Mouse (Mus musculus): ENCODE results near the gene Cep95. TPM values are rescaled to one million over a fixed set of nuclear protein-coding genes. Genes with fewer than 3 reads are reported as not detected.

Cep95 gene
- polyA plus RNA-seq, 1 experiment, result 1.0 TPM

DNA sequence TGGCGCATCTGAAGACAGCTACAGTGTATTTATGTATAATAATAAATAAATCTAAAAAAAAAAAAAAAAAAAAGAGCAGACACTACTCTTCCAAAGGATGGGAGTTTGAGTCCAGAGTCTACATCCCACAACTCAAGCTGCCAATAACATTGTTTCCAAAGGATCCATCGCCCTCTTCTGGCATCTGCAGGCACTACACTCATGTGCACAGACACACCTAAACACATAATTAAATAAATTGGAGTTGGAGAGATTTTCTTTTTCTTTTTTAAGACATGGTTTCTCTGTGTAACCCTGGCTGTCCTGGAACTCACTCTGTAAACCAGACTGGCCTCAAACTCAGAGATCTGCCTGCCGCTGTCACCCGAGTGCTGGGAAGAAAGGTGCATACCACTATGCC is 21.5 kb upstream of the Cep95 start:
- TF ChIP-seq GATA1 (IDR thresholded peaks at IDR 0.05; ENCODE audit: low read length), result no peak

DNA sequence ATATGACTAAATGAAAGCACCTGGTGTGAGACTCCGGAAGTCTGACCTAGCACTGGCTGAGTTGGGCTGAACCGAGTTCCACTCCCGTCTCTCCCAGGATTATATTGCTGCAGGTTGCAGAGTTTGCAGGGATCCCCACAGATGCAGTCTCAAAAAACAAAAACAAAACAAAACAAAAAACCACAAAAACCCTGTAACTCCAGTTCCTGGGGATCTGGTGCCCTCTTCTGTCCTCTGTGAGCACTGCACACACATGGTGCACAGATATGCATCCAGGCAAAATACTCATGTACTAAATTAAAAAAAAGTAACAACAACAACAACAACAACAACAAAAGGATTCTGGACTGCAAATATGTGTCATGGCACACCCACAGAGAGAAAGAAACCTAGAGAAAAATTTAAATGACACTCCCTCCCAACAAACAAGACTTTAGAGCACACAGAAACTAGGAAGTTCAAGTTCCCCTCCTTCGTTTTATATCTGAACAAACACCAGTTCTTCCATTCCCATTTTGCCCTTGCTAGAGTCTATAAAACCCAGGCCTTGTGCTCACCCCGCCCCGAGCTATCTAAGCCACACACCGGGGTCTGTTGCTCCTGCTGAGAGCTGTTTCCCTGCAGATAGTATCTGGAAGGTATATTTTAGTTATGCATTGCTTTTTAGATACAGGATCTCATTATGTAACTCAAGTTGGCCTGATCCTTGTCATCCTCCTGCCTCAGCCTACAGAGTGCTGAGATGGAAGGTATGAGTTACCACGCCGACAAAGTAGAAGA is 18.7 kb upstream of the Cep95 start:
- no peak for TF ChIP-seq GATA1 (IDR thresholded peaks at IDR 0.05; ENCODE audit: low read length)

DNA sequence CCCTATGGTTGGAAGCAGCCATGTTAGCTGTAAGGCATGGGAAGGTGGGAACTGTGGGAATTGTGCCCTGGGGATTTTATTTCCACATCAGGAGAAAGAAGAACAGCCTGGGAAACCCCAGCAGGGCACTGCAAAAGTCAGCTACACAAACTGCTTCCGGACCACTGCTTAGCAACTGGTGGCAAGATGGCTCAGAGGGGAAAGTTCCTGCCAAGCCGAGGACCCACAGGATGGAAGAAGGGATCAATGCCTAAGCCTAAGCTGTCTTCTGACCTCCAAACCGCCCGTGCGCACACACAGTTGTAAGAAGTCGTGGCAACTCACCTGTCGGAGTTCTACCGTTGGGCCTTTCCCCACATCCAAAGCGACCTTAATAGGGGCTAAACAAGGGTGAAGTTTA is 16.0 kb upstream of the Cep95 start:
- TF ChIP-seq GATA1 (IDR thresholded peaks at IDR 0.05; ENCODE audit: low read length), result no peak

DNA sequence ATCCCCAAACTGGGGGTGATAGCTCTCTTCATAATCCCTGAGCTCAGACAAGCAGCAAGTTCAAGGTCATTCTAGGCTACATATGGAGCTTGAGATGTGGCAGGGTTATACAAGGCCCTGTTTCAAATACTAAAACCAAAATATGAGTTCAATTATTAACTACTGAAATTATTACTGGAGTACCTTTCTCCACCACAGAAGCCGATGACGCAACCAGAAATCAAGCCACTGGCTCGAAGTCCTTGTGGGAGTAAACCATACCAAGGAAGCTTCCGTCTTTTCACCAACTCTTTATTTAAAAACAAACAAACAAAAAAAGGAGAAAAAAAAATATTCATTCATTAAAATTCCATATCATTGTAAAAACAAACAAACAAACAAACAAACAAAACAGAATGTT is 12.1 kb upstream of the Cep95 start:
- TF ChIP-seq GATA1 (IDR thresholded peaks at IDR 0.05; ENCODE audit: low read length), result no peak

DNA sequence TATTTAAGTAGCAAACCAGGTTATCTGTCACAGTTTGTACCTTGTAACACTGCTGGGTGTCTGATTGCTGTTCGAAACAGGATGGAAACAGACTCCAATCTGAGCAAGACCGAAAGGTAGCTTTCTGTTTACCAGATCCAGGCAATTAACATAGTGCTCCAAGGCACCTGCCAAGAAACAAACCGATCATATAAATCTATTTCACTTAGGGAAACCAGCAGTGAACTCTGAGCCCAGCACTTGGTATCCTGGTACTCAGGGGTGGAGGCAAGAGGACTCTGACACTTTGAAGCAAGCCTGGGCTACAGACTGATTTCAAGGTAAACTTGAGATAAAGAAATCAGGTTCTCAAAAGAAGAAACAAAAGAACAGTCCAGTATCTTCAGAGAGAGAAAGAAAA is 11.7 kb upstream of the Cep95 start:
- TF ChIP-seq GATA1 (IDR thresholded peaks at IDR 0.05; ENCODE audit: low read length), result no peak

DNA sequence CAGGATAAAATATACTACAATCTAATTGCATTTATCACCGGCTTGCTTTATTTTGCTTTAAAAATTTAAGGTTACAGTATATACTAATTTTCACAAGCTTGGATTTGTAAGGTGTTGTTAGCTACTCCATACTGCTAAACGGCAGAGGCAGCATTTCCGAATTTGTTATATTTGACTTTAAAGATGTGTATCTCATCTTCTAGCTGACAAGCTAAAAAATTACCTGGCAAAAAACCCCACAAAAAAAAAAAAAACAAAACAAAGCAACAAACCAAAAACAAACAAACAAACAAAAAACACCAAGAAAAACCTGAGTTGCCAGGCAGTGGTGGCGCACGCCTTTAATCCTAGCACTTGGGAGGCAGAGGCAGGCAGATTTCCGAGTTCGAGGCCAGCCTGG is 10.9 kb upstream of the Cep95 start:
- TF ChIP-seq GATA1 (IDR thresholded peaks at IDR 0.05; ENCODE audit: low read length), result no peak

DNA sequence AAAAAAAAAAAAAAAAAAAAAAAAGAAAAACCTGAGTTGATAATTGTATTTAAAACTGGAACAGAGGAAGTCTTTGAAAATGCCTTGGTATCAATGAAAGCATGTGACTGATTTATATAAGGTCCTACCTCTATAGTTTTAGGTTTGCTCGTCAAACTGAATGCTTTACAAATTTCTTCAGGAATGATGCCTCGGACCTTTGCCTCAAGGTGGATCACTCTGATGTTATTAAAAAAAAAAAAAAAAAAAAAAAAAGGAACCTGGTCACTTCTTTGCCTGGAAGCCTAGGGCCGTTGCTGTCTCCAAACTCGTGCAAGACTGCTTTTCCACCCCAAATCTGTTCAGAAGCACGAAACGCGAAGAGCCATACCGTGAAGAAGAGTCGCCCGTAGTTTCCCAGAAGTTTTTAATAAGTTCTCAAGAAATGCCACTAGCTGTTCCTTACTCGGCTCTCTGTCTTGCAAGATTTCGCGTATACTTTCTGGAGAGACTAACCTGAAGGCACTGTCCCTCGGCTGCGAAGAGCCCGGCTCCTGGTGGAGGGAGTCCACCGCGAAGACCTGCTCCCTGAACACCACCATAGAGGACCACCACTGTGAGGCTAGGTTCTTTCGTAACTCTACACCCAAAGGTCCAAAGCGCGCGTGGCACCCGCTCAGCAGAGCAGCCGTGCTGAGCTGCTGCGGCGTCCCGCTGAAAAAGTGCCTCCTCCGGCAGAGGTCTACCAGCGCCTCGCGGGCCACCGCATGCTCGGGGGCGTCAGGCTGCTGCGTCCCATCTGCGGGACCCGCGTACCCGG is 10.3 kb upstream of the Cep95 start:
- no peak for TF ChIP-seq GATA1 (IDR thresholded peaks at IDR 0.05; ENCODE audit: low read length)

DNA sequence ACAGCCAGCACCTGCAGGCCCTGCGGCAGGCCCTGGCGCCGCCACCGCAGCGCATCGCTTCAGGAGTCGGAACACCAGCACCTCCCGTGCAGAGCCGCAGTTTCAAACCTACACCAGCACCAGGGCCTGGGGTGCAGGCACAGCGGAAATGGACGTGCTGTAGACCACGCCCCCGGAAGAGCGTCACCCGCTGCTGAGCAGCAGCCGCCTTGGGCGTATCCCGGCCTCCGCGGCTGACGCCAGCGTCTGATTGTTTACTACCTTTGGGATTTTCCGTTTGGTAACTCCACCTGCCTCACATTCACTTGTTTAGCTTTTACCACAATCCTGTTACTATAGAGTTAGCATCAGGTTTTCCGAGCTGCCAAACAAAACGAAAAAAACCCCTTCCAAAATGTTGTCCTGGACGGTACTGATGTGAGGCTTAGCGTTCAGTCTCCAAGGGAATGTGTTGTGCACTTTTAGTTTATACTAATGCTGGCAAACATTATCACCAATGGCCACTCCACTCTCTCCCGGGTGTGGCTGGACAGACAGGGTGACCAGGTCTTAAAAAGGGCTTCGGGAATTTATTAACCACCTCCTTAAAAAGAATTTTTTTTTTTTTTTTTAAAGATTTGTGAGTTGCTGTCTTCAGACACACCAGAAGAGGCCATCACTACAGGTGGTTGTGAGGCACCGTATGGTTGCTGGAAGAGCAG is 9.5 kb upstream of the Cep95 start, which contains the start of gene Polg2:
Gene Polg2, minus strand, starts transcription at position 150 of the 701 bp plus-strand sequence.
- no peak for TF ChIP-seq GATA1 (IDR thresholded peaks at IDR 0.05; ENCODE audit: low read length)

DNA sequence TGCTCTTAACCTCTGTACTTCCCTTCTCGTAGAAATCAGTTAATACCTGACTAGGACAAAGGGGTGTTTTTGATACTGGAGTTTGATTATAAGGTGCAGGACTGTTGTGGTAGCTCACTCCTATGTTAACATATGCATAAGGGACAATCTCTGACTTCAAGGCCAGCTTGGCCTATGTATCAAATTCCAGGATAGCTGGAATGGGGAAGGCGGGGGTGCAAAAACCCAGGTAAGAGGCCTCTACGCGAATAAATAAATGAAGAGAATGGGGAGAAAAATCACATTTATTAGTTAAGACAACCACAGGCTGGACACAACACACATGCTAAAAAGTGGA is 9.0 kb upstream of the Cep95 start:
- no peak for TF ChIP-seq GATA1 (IDR thresholded peaks at IDR 0.05; ENCODE audit: low read length)

DNA sequence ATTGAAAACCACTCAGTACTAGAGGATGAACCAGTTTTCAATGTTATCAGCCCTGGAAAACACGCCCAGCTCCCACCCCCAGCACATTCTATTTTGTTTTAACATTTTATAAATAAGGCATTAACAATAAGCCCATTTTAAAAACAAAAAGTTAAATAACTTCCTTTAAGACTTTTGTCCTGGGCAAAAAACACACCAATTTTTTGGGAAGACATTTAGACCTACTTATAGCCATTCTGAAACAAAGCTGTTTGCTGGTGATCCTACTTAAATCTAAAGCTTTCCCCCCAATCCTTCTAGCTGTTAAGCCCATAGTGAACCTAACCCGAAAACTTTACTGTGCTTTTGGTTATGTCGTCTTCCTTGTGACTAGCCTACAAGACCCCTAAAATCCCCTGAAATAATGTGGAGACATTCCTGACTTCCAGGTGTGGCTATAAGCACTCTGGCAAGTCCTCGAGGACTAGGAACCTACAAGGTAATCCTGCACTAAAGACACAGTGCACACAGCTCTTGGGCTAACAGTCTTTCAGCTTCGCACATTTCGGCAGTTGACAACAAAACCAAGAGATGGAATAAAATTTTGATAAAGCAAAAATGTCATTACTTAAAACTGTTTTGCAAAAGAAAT is 8.3 kb upstream of the Cep95 start:
- no peak for TF ChIP-seq GATA1 (IDR thresholded peaks at IDR 0.05; ENCODE audit: low read length)

DNA sequence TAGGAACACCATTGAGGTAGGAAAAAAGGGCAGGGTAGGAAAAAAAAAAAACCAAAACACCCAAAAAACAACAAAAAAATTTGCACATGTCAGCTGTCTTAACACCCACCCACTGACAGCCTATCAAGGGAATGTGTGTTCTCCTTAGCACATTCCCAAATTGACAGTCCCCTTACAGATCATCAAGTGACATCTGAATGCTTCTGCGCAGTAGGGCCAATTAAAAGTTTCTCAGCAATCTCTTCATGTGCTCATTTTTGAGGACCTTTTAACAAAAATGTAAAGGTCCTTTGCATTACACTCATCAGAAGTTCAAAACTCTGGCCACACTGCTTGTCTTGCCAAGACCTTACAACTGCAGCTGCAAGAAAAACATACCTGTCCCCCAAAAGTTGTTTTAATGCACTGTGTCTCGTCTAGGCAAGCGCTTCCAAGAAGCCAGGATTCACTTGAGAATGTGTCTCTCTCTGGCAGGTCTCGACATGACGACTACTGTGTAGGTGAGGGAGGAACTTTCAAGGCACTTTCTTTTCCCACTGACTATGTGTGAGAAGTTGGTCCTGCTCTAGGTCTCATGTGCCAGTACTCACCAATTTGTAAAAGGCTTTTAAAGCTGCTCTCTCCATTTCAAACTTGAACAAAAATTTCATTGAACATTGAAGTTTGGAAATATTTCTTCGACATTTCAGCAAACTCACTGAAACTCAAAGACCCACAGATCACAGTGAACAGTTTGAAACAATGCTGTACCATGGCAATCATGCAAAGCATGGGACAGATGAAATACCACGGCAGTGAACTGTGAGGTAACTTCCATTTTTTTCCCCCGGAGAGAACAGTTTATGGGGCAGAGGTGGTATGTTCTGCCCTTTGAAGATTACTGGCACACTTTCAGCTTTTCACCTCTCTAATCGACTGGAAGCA is 5.9 kb upstream of the Cep95 start:
- no peak for TF ChIP-seq GATA1 (IDR thresholded peaks at IDR 0.05; ENCODE audit: low read length)

DNA sequence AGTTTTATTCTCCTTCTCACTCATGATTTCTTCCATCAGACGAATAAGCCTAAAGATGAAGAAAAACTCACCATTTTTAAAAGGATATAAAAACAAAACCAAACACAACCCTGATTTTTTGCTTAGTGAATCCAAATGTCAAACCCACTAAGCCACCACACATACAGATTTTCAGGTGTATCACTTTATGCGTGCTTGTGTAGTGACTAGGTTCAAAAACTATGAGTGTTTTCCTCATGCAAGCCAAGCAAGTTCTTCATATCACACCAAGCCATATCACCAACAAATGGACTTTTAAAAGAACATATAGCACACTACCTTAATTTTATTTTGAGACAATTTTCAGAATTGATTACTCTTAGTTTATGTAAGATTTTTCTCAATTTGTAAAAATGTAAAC is 4.6 kb upstream of the Cep95 start:
- TF ChIP-seq GATA1 (IDR thresholded peaks at IDR 0.05; ENCODE audit: low read length), result no peak

DNA sequence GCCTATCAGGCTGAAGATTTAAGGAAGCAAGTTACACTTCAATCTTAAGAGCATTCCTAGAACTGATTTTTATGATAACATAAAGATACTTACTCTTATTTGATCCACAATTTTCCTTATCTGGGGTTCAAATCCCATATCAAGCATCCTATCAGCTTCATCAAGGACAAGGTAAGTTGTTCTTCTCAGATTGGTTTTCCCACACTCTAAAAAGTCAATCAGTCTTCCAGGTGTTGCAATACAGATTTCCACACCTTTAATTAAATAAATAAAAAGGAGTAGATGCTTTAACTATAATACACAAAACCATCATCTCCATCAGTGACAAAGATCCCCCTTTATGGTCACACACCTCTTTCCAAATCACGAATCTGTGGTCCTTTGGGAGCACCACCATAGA is 4.0 kb upstream of the Cep95 start:
- TF ChIP-seq GATA1 (IDR thresholded peaks at IDR 0.05; ENCODE audit: low read length), result no peak

DNA sequence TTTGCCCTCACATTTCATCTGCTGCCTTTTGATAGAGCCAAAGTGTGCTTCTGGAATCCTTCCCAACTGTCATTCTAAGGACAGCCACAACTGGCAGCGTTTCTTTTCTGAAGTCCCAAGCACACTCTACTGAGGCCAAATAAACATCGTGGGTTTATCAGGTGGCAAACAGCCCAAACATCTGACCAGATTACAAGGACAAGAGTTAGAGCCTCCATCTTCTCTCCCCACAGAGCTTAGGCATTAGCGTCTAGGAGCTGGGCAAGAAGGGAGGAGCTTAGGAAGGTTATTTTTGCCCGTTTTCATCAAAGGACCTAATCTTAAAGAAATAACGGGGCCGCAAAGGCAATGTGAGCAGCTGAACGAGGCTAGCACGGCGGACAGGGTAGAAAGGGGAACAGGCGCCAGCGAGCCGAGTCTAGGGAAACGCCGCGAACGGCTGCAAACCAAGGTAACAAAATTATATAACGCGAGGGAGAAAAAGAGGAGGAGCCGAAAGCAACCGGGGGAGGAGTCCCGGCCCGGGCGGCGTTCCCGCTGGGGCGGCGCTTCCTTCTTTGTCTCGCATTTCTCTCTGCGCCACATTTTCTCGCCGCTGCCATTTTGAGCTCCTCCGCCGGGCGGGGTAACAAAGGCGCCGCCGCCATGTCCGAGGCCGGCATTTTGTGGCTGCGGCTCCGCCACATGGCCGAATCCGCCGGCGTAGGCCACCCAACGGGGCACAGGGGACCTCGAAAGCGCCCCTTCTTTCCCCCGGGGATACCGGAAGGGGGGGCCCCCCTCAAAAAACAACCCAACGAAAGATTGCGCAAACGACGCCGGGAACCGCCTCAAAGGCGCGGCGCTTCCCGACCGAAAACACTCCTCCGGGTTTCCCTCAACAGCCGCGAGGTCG is 1.7 kb upstream of the Cep95 start:
- no peak for TF ChIP-seq GATA1 (IDR thresholded peaks at IDR 0.05; ENCODE audit: low read length)
